Mouse (Mus musculus) myocyte (in vitro differentiated cells): ENCODE data around the gene Slc25a10. TPM values are rescaled to one million over a fixed set of nuclear protein-coding genes. Genes with fewer than 3 reads are reported as not detected.

Experiments used
- H3K27me3 ChIP-seq: one replicate; pipeline ENCODE4 v1.6.1; 2011; ENCODE audit not compliant: control insufficient read depth, insufficient read depth, insufficient read length
- H3K36me3 ChIP-seq: one replicate; pipeline ENCODE4 v1.6.1; 2011; ENCODE audit not compliant: control insufficient read depth, insufficient read depth
- H3K4me2 ChIP-seq: one replicate; pipeline ENCODE4 v1.6.1; 2011; ENCODE audit warnings: low read depth, control low read depth
- H3K4me3 ChIP-seq: one replicate; pipeline ENCODE4 v1.5.1; 2011; ENCODE audit warnings: mild to moderate bottlenecking, control low read depth, moderate library complexity
- H3K79me2 ChIP-seq: one replicate; pipeline ENCODE4 v1.6.1; 2011; ENCODE audit not compliant: control insufficient read depth, insufficient read depth
- H3ac ChIP-seq: one replicate; pipeline ENCODE4 v1.6.1; 2011; ENCODE audit not compliant: control insufficient read depth, insufficient read length
- CEBPB ChIP-seq: IDR thresholded peaks from 2 replicates; pipeline ENCODE4 v1.6.1; 2011; ENCODE audit warnings: mild to moderate bottlenecking, moderate library complexity; ENCODE audit not compliant: poor library complexity, insufficient read depth, severe bottlenecking
- E2F4 ChIP-seq: IDR thresholded peaks from one replicate; pipeline ENCODE4 v1.6.1; 2011; ENCODE audit warnings: mild to moderate bottlenecking, control low read depth, moderate library complexity; ENCODE audit not compliant: insufficient read depth
- MAX ChIP-seq: IDR thresholded peaks from one replicate; pipeline ENCODE4 v1.6.1; 2011; ENCODE audit warnings: low read depth, mild to moderate bottlenecking, control low read depth
- MYOD1 ChIP-seq, 3 experiments: IDR thresholded peaks; one replicate each; pipeline ENCODE4 v1.6.1; 2011; ENCODE audit warnings: control low read depth in 2 of 3, low read depth in 2 of 3, mild to moderate bottlenecking in 2 of 3, moderate library complexity in 1 of 3; ENCODE audit not compliant: insufficient read length in 2 of 3, control insufficient read depth in 1 of 3
- MYOG ChIP-seq, 3 experiments: IDR thresholded peaks; one replicate each; pipeline ENCODE4 v1.6.1; 2011; ENCODE audit warnings: control low read depth in 2 of 3, low read depth in 2 of 3, mild to moderate bottlenecking in 2 of 3; ENCODE audit not compliant: insufficient read length in 2 of 3, control insufficient read depth in 1 of 3, insufficient read depth in 1 of 3
- POLR2A ChIP-seq: IDR thresholded peaks from one replicate; pipeline ENCODE4 v1.6.1; 2011; ENCODE audit warnings: low read depth, mild to moderate bottlenecking, control low read depth, moderate library complexity; ENCODE audit not compliant: insufficient read length
- POLR2AphosphoS2 ChIP-seq: IDR thresholded peaks from one replicate; pipeline ENCODE4 v1.6.1; 2011; ENCODE audit warnings: low read depth, control low read depth; ENCODE audit not compliant: insufficient read length
- REST ChIP-seq: IDR thresholded peaks from one replicate; pipeline ENCODE4 v1.6.1; 2011; ENCODE audit warnings: mild to moderate bottlenecking, control low read depth, moderate library complexity; ENCODE audit not compliant: insufficient read depth, insufficient read length
- SRF ChIP-seq: IDR thresholded peaks from one replicate; pipeline ENCODE4 v1.6.1; 2011; ENCODE audit warnings: low read depth; ENCODE audit not compliant: control insufficient read depth, insufficient read length
- TCF12 ChIP-seq: IDR thresholded peaks from one replicate; pipeline ENCODE4 v1.6.1; 2011; ENCODE audit warnings: mild to moderate bottlenecking, control low read depth; ENCODE audit not compliant: poor library complexity, insufficient read depth, severe bottlenecking
- TCF3 ChIP-seq: IDR thresholded peaks from one replicate; pipeline ENCODE4 v1.6.1; 2011; ENCODE audit warnings: low read depth, control low read depth; ENCODE audit not compliant: insufficient read length
- USF1 ChIP-seq: IDR thresholded peaks from one replicate; pipeline ENCODE4 v1.6.1; 2011; ENCODE audit warnings: low read depth, mild to moderate bottlenecking, control low read depth, moderate library complexity
- polyA plus RNA-seq: library from polyadenylated mRNA; unstranded; fragments of >200 nt; fragmentation: generic; extraction: Trizol; gene quantifications from one replicate; pipeline ENCODE4 v1.2.1, GENCODE M21; 2012; ENCODE audit warnings: missing spikeins

The Slc25a10 gene
- polyA plus RNA-seq, 1 experiment: 43.8 TPM

DNA sequence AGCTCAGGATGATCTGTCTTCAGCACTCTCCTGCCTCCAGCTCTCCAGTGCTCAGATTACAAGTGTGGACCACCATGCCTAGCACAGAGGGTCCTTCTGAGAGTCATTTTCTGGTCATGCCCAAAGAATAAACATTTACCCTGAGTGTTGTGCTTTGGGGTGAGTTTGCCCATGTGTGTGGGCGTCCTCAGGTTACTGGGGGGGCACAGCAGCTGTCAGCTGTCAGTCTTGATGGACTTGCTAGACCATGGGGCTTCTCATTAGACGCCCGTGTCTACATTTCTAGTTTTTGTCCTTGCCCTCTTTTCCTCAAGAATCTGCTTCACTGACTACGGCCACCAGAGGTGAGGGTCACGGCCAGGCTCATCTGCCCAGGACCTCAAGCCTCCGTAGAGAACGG, 44.5 kb upstream of the Slc25a10 start:
- Histone ChIP-seq H3K4me3 (no peak overlapping the region), H3K36me3 (no peaks in the 10 kb centered on the region), H3K4me2 (no peak overlapping the region), H3ac (no peak overlapping the region), H3K79me2 (no peaks in the 10 kb centered on the region), H3K27me3 (peaks cover 10% of the 10 kb centered on the region)
- no peak for TF ChIP-seq E2F4
- peak in 2 of 3 experiments; percentile 66 to 79 for TF ChIP-seq MYOD1 (IDR thresholded peaks at IDR 0.05; ENCODE audit: control insufficient read depth in 1 of 3, insufficient read length in 2 of 3, low read depth in 2 of 3)
- TF ChIP-seq MYOG (IDR thresholded peaks at IDR 0.05; ENCODE audit: control insufficient read depth in 1 of 3, insufficient read depth in 1 of 3, insufficient read length in 2 of 3, low read depth in 2 of 3): no peak

DNA sequence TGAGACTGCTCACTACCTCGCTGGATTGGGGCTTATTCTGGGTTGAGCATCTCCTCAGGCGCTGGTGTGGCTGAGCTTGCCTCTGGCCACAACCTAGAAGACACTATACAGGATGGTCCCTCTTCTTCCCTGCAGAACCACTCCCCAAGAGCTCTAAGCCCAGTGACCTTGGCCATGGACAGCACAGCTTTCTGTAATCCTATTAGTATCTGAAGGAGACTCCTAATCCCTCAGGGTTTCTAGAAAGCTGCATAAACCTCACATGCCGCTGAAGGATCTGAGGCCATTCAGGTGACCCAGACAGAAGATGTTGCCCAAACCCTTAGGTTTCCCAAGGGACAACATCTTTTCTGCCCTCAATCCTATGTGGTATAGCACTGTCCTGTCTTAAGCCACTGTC, 39.4 kb upstream of the Slc25a10 start:
- Histone ChIP-seq H3K79me2 (no peaks in the 10 kb centered on the region), H3K27me3 (peaks cover 5% of the 10 kb centered on the region), H3K4me3 (no peak overlapping the region), H3ac (no peak overlapping the region), H3K36me3 (no peaks in the 10 kb centered on the region), H3K4me2 (no peak overlapping the region)
- TF ChIP-seq TCF12 (no peak), REST (no peak)

DNA sequence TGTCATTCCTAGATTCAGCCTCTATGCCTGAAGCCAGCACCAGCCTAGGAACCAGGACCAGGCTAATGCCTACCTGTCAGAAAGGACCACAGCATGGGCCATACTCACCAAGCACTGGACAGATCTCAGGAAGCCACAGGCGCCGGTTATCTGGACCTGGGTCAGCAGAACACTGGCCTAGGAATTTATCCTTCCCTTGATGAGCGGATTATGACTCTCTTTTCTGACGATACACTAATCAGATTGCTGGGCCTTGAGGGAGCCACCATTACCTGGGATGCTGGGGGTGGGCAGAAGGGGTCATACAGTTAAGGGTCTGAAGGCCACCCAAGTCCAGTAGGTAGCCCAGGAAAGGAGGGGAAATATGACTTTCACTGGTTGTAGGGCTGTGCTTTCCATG, 38.3 kb upstream of the Slc25a10 start, which contains the start of gene Pde6g:
TSS of gene Pde6g (minus strand) at position 195 of the 400 bp plus-strand sequence.
- TF ChIP-seq REST (no peak), MYOG (IDR thresholded peaks at IDR 0.05; ENCODE audit: control insufficient read depth in 1 of 3, insufficient read depth in 1 of 3, insufficient read length in 2 of 3, low read depth in 2 of 3) (no peak), TCF12 (no peak), SRF (no peak), MYOD1 (IDR thresholded peaks at IDR 0.05; ENCODE audit: control insufficient read depth in 1 of 3, insufficient read length in 2 of 3, low read depth in 2 of 3) (no peak), POLR2AphosphoS2 (no peak), CEBPB (no peak), USF1 (no peak), E2F4 (no peak), POLR2A (no peak), TCF3 (no peak), MAX (no peak)
- no peak within 1 kb of the TSS for H3K4me3 ChIP-seq
- no peaks in the 10 kb centered on the region for H3K36me3 ChIP-seq
- H3ac ChIP-seq: no peak within 1 kb of the TSS
- no peak within 1 kb of the TSS for H3K4me2 ChIP-seq
- peaks cover 3% of the 10 kb centered on the region for H3K79me2 ChIP-seq
- H3K27me3 ChIP-seq: peaks cover 5% of the 10 kb centered on the region

DNA sequence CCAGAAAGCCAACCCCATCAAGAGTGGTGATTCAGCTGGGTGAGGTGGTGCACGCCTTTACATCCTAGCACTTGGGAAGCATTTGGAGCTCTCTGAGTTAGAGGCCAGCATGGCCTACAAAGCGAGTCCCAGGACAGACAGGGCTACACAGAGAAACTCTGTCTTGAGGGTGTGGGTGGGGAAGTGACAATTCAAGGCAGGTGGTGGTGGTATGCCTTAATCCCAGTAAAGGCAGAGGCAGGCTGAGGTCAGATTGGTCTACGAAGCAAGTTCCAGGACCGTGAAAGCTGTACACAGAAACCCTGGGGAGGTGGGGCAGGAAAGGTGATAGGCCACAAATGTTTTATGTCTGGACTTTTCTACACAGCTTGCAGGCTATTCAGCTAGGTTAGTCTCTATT, 36.7 kb upstream of the Slc25a10 start:
- peaks cover 5% of the 10 kb centered on the region for H3K27me3 ChIP-seq
- peaks cover 17% of the 10 kb centered on the region for H3K79me2 ChIP-seq
- TF ChIP-seq TCF12 (peak; percentile 23), E2F4 (no peak), MYOD1 (IDR thresholded peaks at IDR 0.05; ENCODE audit: control insufficient read depth in 1 of 3, insufficient read length in 2 of 3, low read depth in 2 of 3) (peak in 2 of 3 experiments; percentile 70 to 81), MYOG (IDR thresholded peaks at IDR 0.05; ENCODE audit: control insufficient read depth in 1 of 3, insufficient read depth in 1 of 3, insufficient read length in 2 of 3, low read depth in 2 of 3) (no peak), POLR2A (no peak)
- H3K4me3 ChIP-seq: no peak overlapping the region
- H3ac ChIP-seq: no peak overlapping the region
- H3K36me3 ChIP-seq: peaks cover 6% of the 10 kb centered on the region
- no peak overlapping the region for H3K4me2 ChIP-seq

DNA sequence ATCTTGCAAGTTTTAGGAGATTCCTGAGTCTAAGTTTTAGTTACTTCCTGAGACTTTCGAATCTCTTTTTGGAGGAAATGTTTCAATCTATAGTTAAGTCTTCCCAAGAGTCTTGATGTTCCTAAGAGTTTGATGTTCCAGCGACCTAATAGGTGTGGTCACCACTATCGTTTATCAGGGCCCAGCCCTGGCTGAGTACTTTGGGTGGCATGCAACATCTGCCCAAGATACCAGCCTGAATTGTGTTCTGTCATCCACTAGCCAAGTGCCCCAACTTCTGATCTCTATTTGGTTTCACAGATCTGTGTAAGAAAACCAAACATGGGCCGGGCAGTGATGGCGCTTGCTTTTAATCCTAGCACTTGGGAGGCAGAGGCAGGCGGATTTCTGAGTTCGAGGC, 36.2 kb upstream of the Slc25a10 start:
- no peak for TF ChIP-seq POLR2A
- TF ChIP-seq MYOG (IDR thresholded peaks at IDR 0.05; ENCODE audit: control insufficient read depth in 1 of 3, insufficient read depth in 1 of 3, insufficient read length in 2 of 3, low read depth in 2 of 3): no peak
- TF ChIP-seq CEBPB: no peak
- TF ChIP-seq POLR2AphosphoS2: no peak
- no peak for TF ChIP-seq MAX
- no peak for TF ChIP-seq SRF
- TF ChIP-seq TCF12: no peak
- no peak for TF ChIP-seq USF1
- TF ChIP-seq REST: no peak
- TF ChIP-seq MYOD1 (IDR thresholded peaks at IDR 0.05; ENCODE audit: control insufficient read depth in 1 of 3, insufficient read length in 2 of 3, low read depth in 2 of 3): no peak
- no peak for TF ChIP-seq E2F4
- TF ChIP-seq TCF3: no peak
- Histone ChIP-seq H3ac (no peak overlapping the region), H3K79me2 (peaks cover 17% of the 10 kb centered on the region), H3K4me3 (no peak overlapping the region), H3K4me2 (no peak overlapping the region), H3K27me3 (peaks cover 5% of the 10 kb centered on the region), H3K36me3 (peaks cover 6% of the 10 kb centered on the region)
